Mouse (Mus musculus) liver, embryonic 12.5 days (tissue): Measurements from ENCODE around the gene 8030474K03Rik. TPM values are rescaled to one million over a fixed set of nuclear protein-coding genes. Genes with fewer than 3 reads are reported as not detected.
"Not testable (repeated sequence)": the region's sequence is repeated elsewhere in the genome, so short reads cannot be mapped to it uniquely, and the experiment has no call there.

Experiments
- ATAC-seq: fragments of 200-750 bp; cut with Nextera tagmentation; 2 replicates; pipeline ENCODE4 v1.8.0; 2017; ENCODE audit warnings: moderate number of reproducible peaks, mild to moderate bottlenecking, moderate library complexity
- H3K27ac ChIP-seq: fragments of 300-500 bp; sonication (generic); 2 replicates; pipeline ENCODE4 v1.5.1; 2016; ENCODE audit warnings: mild to moderate bottlenecking
- H3K27me3 ChIP-seq: fragments of 300-500 bp; sonication (generic); replicated peaks from 2 replicates; pipeline ENCODE4 v1.6.1; 2016; ENCODE audit warnings: mild to moderate bottlenecking, moderate library complexity
- H3K36me3 ChIP-seq: fragments of 300-500 bp; sonication (generic); 2 replicates; pipeline ENCODE4 v1.6.1; 2016; ENCODE audit warnings: mild to moderate bottlenecking, moderate library complexity
- H3K4me1 ChIP-seq: fragments of 300-500 bp; sonication (generic); 2 replicates; pipeline ENCODE4 v1.6.1; 2016
- H3K4me2 ChIP-seq: fragments of 300-500 bp; sonication (generic); 2 replicates; pipeline ENCODE4 v1.6.1; 2016; ENCODE audit warnings: mild to moderate bottlenecking, moderate library complexity
- H3K4me3 ChIP-seq: fragments of 300-500 bp; sonication (generic); 2 replicates; pipeline ENCODE4 v1.5.1; 2016; ENCODE audit warnings: mild to moderate bottlenecking, moderate library complexity
- H3K9ac ChIP-seq: fragments of 300-500 bp; sonication (generic); 2 replicates; pipeline ENCODE4 v1.6.1; 2016; ENCODE audit warnings: mild to moderate bottlenecking, moderate library complexity
- H3K9me3 ChIP-seq: fragments of 300-500 bp; sonication (generic); replicated peaks from 2 replicates; pipeline ENCODE4 v1.6.1; 2016; ENCODE audit warnings: mild to moderate bottlenecking, moderate library complexity
- WGBS: fragments of 180-500 bp; shearing (Covaris S2); methylation state at CpG from one replicate; pipeline ENCODE4 v1.1.7; 2016; ENCODE audit not compliant: insufficient replicate concordance; 5-methylcytosine and 5-hydroxymethylcytosine counted together
- polyA plus RNA-seq: library from polyadenylated mRNA; unstranded; fragments of >200 nt; fragmentation: Nextera tagmentation; extraction: Ambion mirVana; gene quantifications from 2 replicates; pipeline ENCODE4 v1.2.1, GENCODE M21; 2016

8030474K03Rik gene
- polyA plus RNA-seq, 1 experiment from 2014 or later = 0.33 TPM

- H3K9me3 ChIP-seq, ATAC-seq, H3K27ac ChIP-seq, H3K9ac ChIP-seq, H3K4me2 ChIP-seq, H3K4me3 ChIP-seq, H3K36me3 ChIP-seq, H3K4me1 ChIP-seq: not testable (repeated sequence)
- H3K27me3 ChIP-seq = peaks cover 16% of the 10 kb centered on the region
Measured at GRCm38 (mm10) chrX:101819980-101820379, 25.5 kb downstream of the 8030474K03Rik start.

- H3K9me3 ChIP-seq = no peaks in the 10 kb centered on the region
- no peaks in the 10 kb centered on the region for H3K36me3 ChIP-seq
- no peak overlapping the region for H3K9ac ChIP-seq
- ATAC-seq = no peak
- H3K27ac ChIP-seq = no peak overlapping the region
- H3K4me1 ChIP-seq = no peaks in the 10 kb centered on the region
- WGBS = 45% methylated on average over 5 of the region's 5 CpGs
- H3K27me3 ChIP-seq = peaks cover 86% of the 10 kb centered on the region
- H3K4me3 ChIP-seq = no peak overlapping the region
- H3K4me2 ChIP-seq = no peak overlapping the region
Measured at GRCm38 (mm10) chrX:101847191-101847795, 52.8 kb downstream of the 8030474K03Rik start.

Other genes starting within 250 kb of the 8030474K03Rik start
- 67.4 and 68.9 TPM in 2 replicates for gene Ogt, start 154.6 kb upstream of the 8030474K03Rik start, polyA plus RNA-seq
- gene Cxcr3, start 60.4 kb upstream of the 8030474K03Rik start, polyA plus RNA-seq = 0.10 and 0.27 TPM in 2 replicates
- 0.60 and 0.79 TPM in 2 replicates for gene Gm4779, start 233 bp upstream of the 8030474K03Rik start, polyA plus RNA-seq
- gene Nhsl2, start 54.7 kb downstream of the 8030474K03Rik start, polyA plus RNA-seq = 2.4 and 4.4 TPM in 2 replicates